Comparison of ENCODE assay signal across 8 mouse cellular contexts in genomic region chr16:8828636-8829563, GRCm38 (mm10). TPM values are rescaled to one million over a fixed set of nuclear protein-coding genes. Genes with fewer than 3 reads are reported as not detected.
A peak's percentile ranks its signal among the peaks of the same experiment; 100 is the strongest.
DNase-seq lines count a peak whose midpoint lies in the region; ATAC-seq lines count a peak whose summit lies in the region.

No protein-coding gene starts in this region.

- H3K27me3 ChIP-seq in kidney, embryonic 14.5 days (ENCODE audit: control insufficient read depth, insufficient read depth, low read length): no peaks in the 10 kb centered on the region

- H3K4me3 ChIP-seq in brown adipose tissue, adult 24 weeks (ENCODE audit: insufficient read depth, low read depth, low read length): peak overlapping the region; percentile 60
- H3K4me3 ChIP-seq in kidney, embryonic 14.5 days (ENCODE audit: low read length): peak overlapping the region; percentile 100

- WGBS in kidney, embryonic 14.5 days: 11% methylated on average over 33 of the region's 33 CpGs

- H3K9ac ChIP-seq in kidney, embryonic 14.5 days (ENCODE audit: low read depth, low read length): peak overlapping the region; percentile 54

- peak overlapping the region; percentile 68 for H3K27ac ChIP-seq in brown adipose tissue, adult 24 weeks (replicated peaks; ENCODE audit: low read depth, low read length)
- H3K27ac ChIP-seq in kidney, embryonic 14.5 days (ENCODE audit: low read depth, low read length): peak overlapping the region; percentile 91

- peak; percentile 54 for ATAC-seq in kidney, embryonic 14.5 days (ENCODE audit: low FRiP score, low TSS enrichment)
- no peak for ATAC-seq in activated CD4-positive, CD25-positive, alpha-beta regulatory T cell, adult 4 months

- peaks cover 5% of the 10 kb centered on the region; the same call in 1 of the 2 replicates for H3K4me1 ChIP-seq in brown adipose tissue, adult 24 weeks (ENCODE audit: control insufficient read depth, insufficient read depth, insufficient read length, low read length)
- peaks cover 6% of the 10 kb centered on the region; the same call in 1 of the 2 replicates for H3K4me1 ChIP-seq in kidney, embryonic 14.5 days (ENCODE audit: control insufficient read depth, insufficient read depth, low read length)

- peaks cover 12% of the 10 kb centered on the region; the same call in 1 of the 2 replicates for H3K36me3 ChIP-seq in kidney, embryonic 14.5 days (ENCODE audit: control insufficient read depth, insufficient read depth, low read length)

- peak overlapping the region; percentile 91 for H3K4me2 ChIP-seq in kidney, embryonic 14.5 days (replicated peaks; ENCODE audit: low read depth, low read length)

- no peaks in the 10 kb centered on the region for H3K9me3 ChIP-seq in kidney, embryonic 14.5 days (ENCODE audit: control insufficient read depth, low read length)

- peak; percentile 63 for DNase-seq in right cerebral cortex, postnatal 4 days
- no peak for DNase-seq in right cerebral cortex, postnatal 25 days
- DNase-seq in gastrocnemius, postnatal 10 days: peak; percentile 80
- peak; percentile 70 for DNase-seq in lung, postnatal 14 days
- no peak for DNase-seq in urinary bladder, adult 18-20 months (ENCODE audit: low spot score in 2 of 2)

RNA-seq across cellular contexts. Expression of gene 1810013L24Rik, which starts 1.0 kb away (rescaled TPM):
- 38.2 and 39.8 TPM in 2 replicates for polyA plus RNA-seq in brown adipose tissue, adult 24 weeks (2012; ENCODE audit: insufficient read depth, insufficient read length, missing spikeins)
- 10 to 100 TPM; 64.1 to 68.9 TPM for total RNA-seq in gastrocnemius, postnatal 10 days (2021)
- polyA plus RNA-seq in kidney, embryonic 14.5 days (2014; fragmentation: Nextera tagmentation; extraction: Ambion mirVana): 17.2 and 19.0 TPM in 2 replicates
- 10 to 100 TPM; 17.5 to 21.1 TPM for polyA plus RNA-seq in activated CD4-positive, CD25-positive, alpha-beta regulatory T cell, adult 4 months (2017; shearing (Covaris generic))

RNA-seq across cellular contexts. Expression of gene Usp7, which starts 36.8 kb away (rescaled TPM):
- 27.2 and 38.0 TPM in 2 replicates for polyA plus RNA-seq in brown adipose tissue, adult 24 weeks (2012; ENCODE audit: insufficient read depth, insufficient read length, missing spikeins)
- 10 to 100 TPM; 57.8 to 67.7 TPM for total RNA-seq in gastrocnemius, postnatal 10 days (2021)
- 46.2 and 61.4 TPM in 2 replicates for polyA plus RNA-seq in kidney, embryonic 14.5 days (2014; fragmentation: Nextera tagmentation; extraction: Ambion mirVana)
- polyA plus RNA-seq in activated CD4-positive, CD25-positive, alpha-beta regulatory T cell, adult 4 months (2017; shearing (Covaris generic)): 10 to 100 TPM; 35.0 to 48.0 TPM

Comparison
In these comparisons a context has a peak if more than half of its experiments do, and no peak if none do; other contexts are left out.
1. DNase-seq: peak in right cerebral cortex, postnatal 4 days (single experiment), gastrocnemius, postnatal 10 days (single experiment) and lung, postnatal 14 days (single experiment); none in right cerebral cortex, postnatal 25 days (single experiment) and urinary bladder, adult 18-20 months (0 of 2).